Mouse (Mus musculus) B cell, adult 2 months (primary cell): Measurements from ENCODE around the gene Ndufc1.
"Not testable (repeated sequence)": the region's sequence is repeated elsewhere in the genome, so short reads cannot be mapped to it uniquely, and the experiment has no call there.

Experiments used
- DNase-seq, 2 experiments: peaks; one replicate each; pipeline ENCODE4 v3.0.0; 2022

The Ndufc1 gene

DNA sequence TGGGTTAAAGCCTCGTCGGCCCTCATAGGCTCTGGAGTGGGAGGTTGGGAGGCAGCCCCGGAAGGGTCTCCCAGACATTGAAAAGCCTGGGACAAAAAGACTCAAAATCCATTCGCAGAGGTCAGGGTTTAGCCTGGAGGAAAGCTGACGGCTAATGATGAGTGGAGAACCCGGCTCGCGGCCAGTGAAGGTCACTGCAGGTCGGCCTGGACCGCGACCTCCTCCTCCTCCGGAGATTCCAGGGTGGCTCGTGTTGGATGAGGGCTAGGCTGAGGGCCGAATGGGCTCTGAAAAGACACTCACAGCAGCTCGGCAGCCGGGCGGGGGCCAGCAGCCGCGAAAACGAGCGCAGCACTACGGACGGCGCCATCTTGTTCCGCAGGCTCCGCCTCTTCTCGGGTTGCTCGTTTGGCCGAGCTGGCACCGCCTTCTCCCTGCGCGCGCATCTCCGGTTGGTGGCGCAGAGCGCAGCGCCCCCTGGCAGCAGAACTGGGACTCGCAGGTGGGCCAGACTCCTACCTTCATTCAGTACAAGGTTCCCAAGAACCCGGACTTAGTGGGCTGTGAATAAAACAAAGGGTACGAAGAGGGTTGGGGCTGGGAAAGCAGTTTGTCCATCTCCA lies at the start of gene Ndufc1:
Gene Ndufc1 (minus strand): TSS at position 428 of the 623 bp plus-strand sequence.
- peak; percentile 99 for DNase-seq

GRCm38 (mm10) chr3:51434871-51435595 lies 26.2 kb upstream of the Ndufc1 start:
- DNase-seq: peak; percentile 68 to 72

DNA sequence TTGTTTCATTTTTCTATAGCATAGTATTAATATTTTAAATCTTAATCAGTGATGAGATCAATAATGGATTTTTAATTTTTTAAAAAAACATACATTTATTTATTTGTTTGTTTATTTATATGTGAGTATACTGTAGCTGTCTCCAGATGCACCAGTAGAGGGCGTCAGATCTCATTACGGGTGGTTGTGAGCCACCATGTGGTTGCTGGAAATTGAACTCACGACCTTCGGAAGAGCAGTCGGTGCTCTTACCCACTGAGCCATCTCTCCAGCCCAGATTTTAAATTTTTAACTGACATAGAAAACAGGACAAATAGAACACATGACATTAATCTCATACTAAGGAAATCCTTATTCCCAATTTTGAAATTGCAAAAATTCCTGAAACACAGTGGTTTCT lies 25.6 kb upstream of the Ndufc1 start:
- DNase-seq: peak; percentile 17 to 24

DNA sequence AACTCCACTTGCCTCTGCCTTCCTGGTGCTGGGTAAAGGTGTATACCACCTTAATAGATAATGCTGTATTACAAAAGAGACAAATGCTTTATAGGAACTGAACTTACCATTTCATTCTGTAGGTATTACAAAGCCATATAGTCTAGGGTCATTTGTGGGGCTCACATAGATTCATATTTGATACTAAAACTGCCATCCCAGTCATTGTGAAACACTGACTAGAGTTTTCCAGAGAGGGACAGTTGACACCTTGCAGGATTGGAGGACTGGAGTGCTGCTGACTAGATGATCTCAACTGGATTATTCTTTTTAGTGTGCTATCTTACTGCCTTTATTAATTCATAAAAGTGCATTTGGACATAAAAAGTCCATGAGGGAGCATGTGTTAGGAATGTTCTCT lies 16.6 kb upstream of the Ndufc1 start:
- no peak for DNase-seq

DNA sequence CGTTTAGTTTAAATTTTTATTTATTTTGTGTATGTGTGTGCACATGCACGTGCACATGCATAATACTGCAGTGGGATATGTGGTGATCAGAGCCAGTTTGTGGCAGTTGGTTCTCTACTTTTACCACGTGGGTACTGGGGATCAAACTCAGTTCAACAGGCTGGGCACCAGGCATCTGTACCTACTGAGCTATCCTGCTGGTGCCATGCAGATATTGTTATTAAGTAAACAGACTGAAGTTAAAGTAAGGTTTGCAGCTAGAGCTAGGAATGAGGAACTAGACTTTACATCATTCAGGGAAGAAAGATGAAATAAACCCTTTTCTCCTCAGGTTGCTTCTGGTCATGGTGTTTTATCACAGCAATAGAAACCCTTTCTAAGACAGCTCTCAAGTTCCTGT lies 13.1 kb upstream of the Ndufc1 start:
- peak; percentile 14 to 23 for DNase-seq

- DNase-seq: no peak
Measured at GRCm38 (mm10) chr3:51417966-51418365, 9.2 kb upstream of the Ndufc1 start.

GRCm38 (mm10) chr3:51417485-51417884 lies 8.7 kb upstream of the Ndufc1 start:
- DNase-seq: no peak

- DNase-seq: no peak
Measured at GRCm38 (mm10) chr3:51417135-51417458, 8.3 kb upstream of the Ndufc1 start.

- peak; percentile 64 to 67 for DNase-seq
Measured at GRCm38 (mm10) chr3:51416364-51417134, 7.8 kb upstream of the Ndufc1 start.

- no peak for DNase-seq
Measured at GRCm38 (mm10) chr3:51416073-51416363, 7.2 kb upstream of the Ndufc1 start.

GRCm38 (mm10) chr3:51415098-51416072 lies 6.6 kb upstream of the Ndufc1 start, which contains the start of gene Naa15:
Gene Naa15 (plus strand): TSS chr3:51415148.
- DNase-seq: peak; percentile 95 to 96

DNA sequence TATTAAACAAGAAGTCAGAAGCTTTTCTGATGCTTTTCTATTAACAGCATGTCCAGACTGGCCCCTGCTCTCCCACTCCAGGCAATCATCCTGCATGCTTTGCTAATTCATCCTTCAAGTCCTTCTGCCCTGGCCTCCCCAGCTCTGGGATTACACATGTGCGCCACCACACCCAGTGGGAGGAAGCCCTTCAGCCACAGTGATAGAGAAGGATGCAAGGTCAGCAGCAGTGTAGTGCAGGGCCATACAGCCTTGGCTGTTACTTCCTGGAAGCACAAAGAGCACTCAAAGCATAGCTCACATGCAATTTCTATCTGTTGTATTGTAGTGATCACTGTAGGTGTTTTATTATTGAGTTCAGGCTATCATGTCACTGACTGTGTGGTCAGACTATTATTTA lies 4.5 kb upstream of the Ndufc1 start:
- DNase-seq: no peak

- no peak for DNase-seq
Measured at GRCm38 (mm10) chr3:51412457-51412856, 3.7 kb upstream of the Ndufc1 start.

GRCm38 (mm10) chr3:51407870-51408560 lies 773 bp downstream of the Ndufc1 start:
- no peak for DNase-seq

GRCm38 (mm10) chr3:51402628-51403027 lies 6.2 kb downstream of the Ndufc1 start:
- DNase-seq: no peak

GRCm38 (mm10) chr3:51402054-51402453 lies 6.7 kb downstream of the Ndufc1 start:
- DNase-seq: not testable (repeated sequence)

DNA sequence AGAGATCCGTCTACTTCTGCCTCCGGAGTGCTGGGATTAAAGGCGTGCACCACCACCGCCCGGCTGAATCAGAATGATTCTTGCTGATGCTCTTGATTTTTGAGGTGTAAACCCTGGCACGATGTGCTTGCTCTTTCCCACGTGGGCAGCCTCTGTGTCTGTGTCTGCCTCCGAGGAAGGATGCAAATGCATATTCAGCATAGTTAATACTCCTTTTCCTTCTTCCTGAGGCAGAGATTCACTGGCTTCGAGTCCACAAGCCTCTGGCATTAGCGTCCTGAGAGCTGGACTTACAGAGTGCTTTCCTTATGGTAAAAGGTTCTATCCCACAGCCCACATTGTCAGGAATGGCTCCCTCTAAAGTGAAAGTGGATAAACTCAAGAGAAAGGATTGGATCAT lies 8.1 kb downstream of the Ndufc1 start:
- DNase-seq: no peak

DNA sequence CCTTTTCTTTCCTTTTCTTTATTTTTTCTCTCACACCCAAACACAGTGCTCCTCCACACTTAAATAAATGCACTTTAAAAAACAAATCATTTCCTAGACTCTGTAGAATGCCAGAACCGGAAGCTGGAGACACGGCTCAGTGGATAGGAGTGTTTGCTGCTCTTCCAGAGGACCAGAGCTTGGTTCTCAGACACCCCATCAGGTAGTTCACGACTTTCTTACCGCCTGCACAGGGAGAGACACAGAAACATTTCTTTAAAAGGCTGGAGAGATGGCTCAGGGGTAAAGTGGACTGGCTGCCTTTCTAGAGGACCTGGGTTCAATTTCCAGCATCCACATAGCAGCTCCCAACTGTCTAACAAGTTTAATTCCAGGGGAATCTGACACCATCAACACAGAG lies 9.3 kb downstream of the Ndufc1 start:
- no peak for DNase-seq

DNA sequence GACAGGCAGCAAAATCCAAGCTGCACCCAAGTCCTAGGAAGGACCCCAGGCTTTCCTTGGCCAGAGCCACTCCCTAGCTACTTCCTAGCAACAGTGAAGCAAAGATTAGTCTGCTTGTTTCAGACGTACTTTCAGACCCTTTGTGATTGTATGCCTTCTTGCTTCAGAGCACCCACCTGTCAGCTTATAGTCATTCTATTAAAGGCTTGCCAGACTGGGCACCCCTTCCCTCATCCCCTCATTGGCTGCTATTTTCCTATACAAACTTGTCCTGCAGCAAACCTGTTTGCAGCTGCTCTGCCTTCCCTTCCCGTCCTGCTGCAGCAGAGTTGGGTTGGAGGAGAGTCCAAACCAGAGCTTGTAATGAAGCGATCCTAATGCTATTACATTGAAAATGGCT lies 10.1 kb downstream of the Ndufc1 start:
- no peak for DNase-seq

DNA sequence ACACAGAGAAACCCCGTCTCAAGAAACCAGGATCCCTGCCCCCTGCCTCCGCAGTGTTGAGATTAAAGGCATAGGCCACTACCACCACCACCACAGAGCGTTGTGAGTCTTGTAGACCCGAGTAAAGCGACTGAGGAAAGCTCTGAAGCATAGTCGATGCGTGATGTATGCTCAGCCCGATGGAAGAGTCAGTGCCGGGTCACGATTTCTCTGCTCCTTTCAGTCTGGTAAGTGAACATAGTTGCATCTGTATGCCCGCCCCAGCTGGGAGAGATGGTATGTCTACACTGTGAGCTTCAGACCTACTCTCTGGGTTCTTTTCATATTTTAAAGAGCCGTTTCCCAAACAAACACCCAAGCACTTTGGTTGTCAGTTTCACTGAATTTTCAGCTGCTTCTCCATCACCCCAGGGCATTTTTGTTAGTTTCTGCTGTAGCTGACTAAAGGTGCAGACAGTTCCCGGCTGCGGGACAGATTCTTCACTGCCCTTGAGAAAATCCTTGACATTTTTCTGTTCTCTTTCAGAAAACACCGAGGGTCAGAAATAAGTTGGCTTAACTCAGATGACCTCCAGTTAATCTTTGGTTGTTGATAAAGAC lies 11.0 kb downstream of the Ndufc1 start:
- DNase-seq: no peak

DNA sequence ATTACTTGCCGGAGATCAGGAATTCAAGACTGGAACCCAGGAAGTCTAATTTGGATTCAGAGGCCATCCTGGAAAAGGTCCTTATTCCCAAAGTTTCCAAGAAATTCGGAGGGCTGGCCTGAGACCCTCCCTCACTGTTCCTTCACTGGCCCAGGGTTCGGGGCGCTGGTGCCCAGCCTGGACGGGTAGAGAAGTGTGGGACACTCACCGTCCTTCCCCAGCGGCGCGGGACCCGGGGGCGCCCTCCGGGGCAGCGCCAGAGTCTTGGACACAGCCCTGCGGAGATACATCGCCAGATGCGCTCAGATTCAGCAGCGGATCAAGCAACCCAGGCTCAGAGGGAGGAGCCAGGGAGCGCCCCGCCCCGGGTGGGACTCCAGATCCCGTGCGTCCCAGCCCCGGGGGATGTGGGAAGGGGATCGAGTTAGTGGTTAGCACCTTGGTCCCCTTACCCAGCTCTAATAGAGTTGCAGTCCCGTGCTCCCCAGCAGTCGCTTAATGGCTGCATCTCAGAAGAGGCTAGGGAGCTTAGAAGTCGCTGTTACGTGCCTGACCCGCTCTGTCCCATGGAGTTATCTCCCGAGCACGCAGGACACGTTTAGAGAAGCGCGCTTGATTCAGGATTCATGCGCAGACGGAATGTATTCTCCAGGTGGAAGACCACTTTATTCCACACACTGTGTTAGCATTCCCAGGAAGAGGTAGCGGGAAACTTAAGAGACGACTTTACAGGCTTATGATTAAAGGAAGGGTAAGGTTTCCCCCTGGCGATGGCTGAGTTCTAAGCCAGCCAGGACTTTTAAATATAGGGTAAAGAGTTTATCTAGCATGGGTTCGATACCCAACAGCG lies 12.3 kb downstream of the Ndufc1 start, which contains the start of gene Mgarp:
Gene Mgarp (minus strand): TSS at position 520 of the 850 bp plus-strand sequence.
- DNase-seq: peak; percentile 69 to 73
